Mouse (Mus musculus) heart, embryonic 14.5 days (tissue): ENCODE measurements at regions not wholly inside any gene's neighbourhood (a gene's known extent, or its start where the extent isn't known, plus 50 kb on each side); places are given as distances from the start of the nearest gene placed in this dataset.

ENCODE experiments used
- ATAC-seq: fragments of 200-750 bp; cut with Nextera tagmentation; 2 replicates; pipeline ENCODE4 v1.8.0; 2017; ENCODE audit warnings: low read depth, moderate TSS enrichment; ENCODE audit not compliant: insufficient number of reproducible peaks, insufficient read depth, low FRiP score
- H3K27ac ChIP-seq, 2 experiments: fragments of 200-500 bp in 1 of 2; fragments of 300-500 bp in 1 of 2; sonication (generic) in 1 of 2; replicated peaks in 1 of 2; 2 replicates each; pipeline ENCODE4 v1.5.1; 2012 to 2014; ENCODE audit warnings: low read depth in 2 of 2, low read length in 2 of 2, control low read depth in 1 of 2, mild to moderate bottlenecking in 1 of 2, mixed read lengths in 1 of 2; ENCODE audit not compliant: control insufficient read depth in 1 of 2, insufficient read depth in 1 of 2
- H3K27me3 ChIP-seq: fragments of 300-500 bp; sonication (generic); 2 replicates; pipeline ENCODE4 v1.6.1; 2014; ENCODE audit warnings: mild to moderate bottlenecking, low read length, control low read depth; ENCODE audit not compliant: control insufficient read depth, insufficient read depth
- H3K36me3 ChIP-seq: fragments of 300-500 bp; sonication (generic); 2 replicates; pipeline ENCODE4 v1.6.1; 2014; ENCODE audit warnings: mild to moderate bottlenecking, control low read depth, low read length, mixed read lengths; ENCODE audit not compliant: control insufficient read depth, insufficient read depth
- H3K4me1 ChIP-seq, 2 experiments: fragments of 200-500 bp in 1 of 2; fragments of 300-500 bp in 1 of 2; sonication (generic) in 1 of 2; 2 replicates each; pipeline ENCODE4 v1.6.1; 2012 to 2014; ENCODE audit warnings: low read length in 2 of 2, control low read depth in 1 of 2, mixed read lengths in 1 of 2; ENCODE audit not compliant: control insufficient read depth in 2 of 2, insufficient read depth in 2 of 2
- H3K4me2 ChIP-seq: fragments of 300-500 bp; sonication (generic); 2 replicates; pipeline ENCODE4 v1.6.1; 2014; ENCODE audit warnings: mild to moderate bottlenecking, low read length
- H3K4me3 ChIP-seq, 2 experiments: fragments of 200-500 bp in 1 of 2; fragments of 300-500 bp in 1 of 2; sonication (generic) in 1 of 2; 2 replicates each; pipeline ENCODE4 v1.5.1; 2012 to 2014; ENCODE audit warnings: low read length in 2 of 2, mild to moderate bottlenecking in 2 of 2, control low read depth in 1 of 2, low read depth in 1 of 2, moderate library complexity in 1 of 2; ENCODE audit not compliant: control insufficient read depth in 1 of 2, insufficient read depth in 1 of 2
- H3K9ac ChIP-seq: fragments of 300-500 bp; sonication (generic); 2 replicates; pipeline ENCODE4 v1.6.1; 2014; ENCODE audit warnings: mild to moderate bottlenecking, low read length
- H3K9me3 ChIP-seq: fragments of 300-500 bp; sonication (generic); 2 replicates; pipeline ENCODE4 v1.6.1; 2016; ENCODE audit warnings: low read length, control low read depth; ENCODE audit not compliant: control insufficient read depth
- WGBS: fragments of 180-500 bp; shearing (Covaris S2); extraction: QIAGEN DNeasy Blood & Tissue Kit; methylation state at CpG from one replicate; pipeline ENCODE4 v1.1.7; 2014; 5-methylcytosine and 5-hydroxymethylcytosine counted together

DNA sequence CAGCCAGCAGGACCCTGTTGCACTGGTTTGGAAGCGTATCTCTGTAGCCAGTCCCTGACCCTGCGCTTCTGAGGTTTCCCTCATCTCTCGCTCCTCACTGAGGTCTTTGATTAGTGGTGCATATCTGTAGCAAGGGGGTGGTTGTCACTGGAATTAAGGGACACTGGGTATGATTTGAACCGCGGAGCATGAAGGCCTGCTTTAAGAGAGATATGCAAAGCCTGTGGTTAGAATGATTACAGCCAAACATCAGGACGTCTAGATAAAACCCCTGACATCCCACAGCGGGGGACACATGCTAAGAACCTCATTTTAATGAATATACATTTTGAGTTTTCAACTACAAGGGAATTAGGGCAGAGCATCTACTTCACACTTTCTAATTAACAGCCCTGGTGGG lies 184.4 kb downstream of the Cdh26 start:
- H3K4me1 ChIP-seq = peaks cover 2 to 3% of the 10 kb centered on the region in 2 experiments; a peak in 1 of 4 replicates
- 50% methylated on average over 7 of the region's 7 CpGs for WGBS
- no peak for ATAC-seq

GRCm38 (mm10) chr2:178622801-178623200 lies 192.5 kb downstream of the Cdh26 start:
- no peak overlapping the region for H3K4me2 ChIP-seq
- H3K4me1 ChIP-seq = peaks cover under 1% of the 10 kb centered on the region in 2 experiments; a peak in 1 of 4 replicates
- 0 out of 2 replicates have a peak, but pooled peaks cover 2% of the 10 kb centered on the region for H3K9me3 ChIP-seq
- H3K36me3 ChIP-seq = no peaks in the 10 kb centered on the region
- 37% methylated on average over 3 of the region's 3 CpGs for WGBS
- H3K9ac ChIP-seq = no peak overlapping the region
- 0 out of 2 replicates have a peak, but pooled peaks cover 2% of the 10 kb centered on the region for H3K27me3 ChIP-seq
- no peak overlapping the region for H3K27ac ChIP-seq
- 0 out of 2 replicates have a peak, but pooled peaks have one; percentile 39 for ATAC-seq
- no peak overlapping the region for H3K4me3 ChIP-seq

More for the DNA sequence above, 184.4 kb downstream of the Cdh26 start:
- Histone ChIP-seq H3K36me3 (no peaks in the 10 kb centered on the region), H3K27me3 (no peaks in the 10 kb centered on the region), H3K27ac (no peak overlapping the region), H3K9me3 (0 out of 2 replicates have a peak, but pooled peaks cover 2% of the 10 kb centered on the region), H3K4me3 (no peak overlapping the region), H3K4me2 (no peak overlapping the region), H3K9ac (no peak overlapping the region)

DNA sequence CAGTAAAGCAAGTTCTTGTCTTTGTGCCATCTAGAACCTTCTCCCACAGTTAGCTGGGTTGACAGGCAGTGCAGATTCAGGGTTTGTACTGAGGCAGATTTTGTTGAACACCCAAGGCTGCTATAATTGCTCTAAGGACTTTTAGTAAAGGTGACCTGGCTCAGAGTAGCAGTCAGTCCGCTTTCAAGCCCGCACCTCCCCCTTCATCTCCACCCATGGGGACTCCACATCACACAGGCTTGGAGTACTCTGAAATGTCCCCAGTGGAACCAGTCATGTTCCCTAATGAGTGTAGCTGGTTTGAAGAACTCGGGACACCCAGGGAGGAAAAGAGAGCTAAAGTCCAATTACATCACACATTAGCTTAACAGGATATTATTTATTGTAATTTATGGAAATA lies 194.1 kb downstream of the Cdh26 start:
- WGBS = 79% methylated on average over 3 of the region's 3 CpGs
- Histone ChIP-seq H3K4me2 (no peak overlapping the region), H3K27me3 (0 out of 2 replicates have a peak, but pooled peaks cover 2% of the 10 kb centered on the region)

DNA sequence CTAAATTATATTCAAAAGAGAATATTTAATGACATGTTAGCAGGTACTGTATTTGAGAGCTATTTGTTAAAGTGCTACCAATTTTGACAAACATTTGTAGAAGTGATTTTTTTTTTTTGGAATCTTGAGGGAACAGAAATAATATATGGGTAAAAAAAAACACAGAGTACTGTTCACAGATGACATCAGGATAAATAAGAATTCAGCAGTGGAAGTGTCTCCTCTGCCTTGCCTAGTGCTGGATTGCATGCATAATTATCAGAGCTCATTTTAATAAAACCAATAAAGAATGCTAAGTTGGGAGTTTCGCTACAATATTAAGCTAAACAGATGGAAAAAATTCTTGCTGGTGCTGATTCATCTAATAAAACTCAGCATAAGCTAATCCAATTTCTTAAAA lies 194.6 kb downstream of the Cdh26 start:
- Histone ChIP-seq H3K4me1 (peaks cover 2 to 7% of the 10 kb centered on the region in 2 experiments; a peak in 2 of 4 replicates), H3K4me2 (no peak overlapping the region), H3K9ac (no peak overlapping the region), H3K27me3 (0 out of 2 replicates have a peak, but pooled peaks cover 2% of the 10 kb centered on the region), H3K9me3 (no peaks in the 10 kb centered on the region), H3K4me3 (no peak overlapping the region), H3K36me3 (no peaks in the 10 kb centered on the region), H3K27ac (no peak overlapping the region)
- WGBS = 79% methylated on average over 1 of the region's 1 CpGs
- no peak for ATAC-seq

More for the DNA sequence above, 194.1 kb downstream of the Cdh26 start:
- Histone ChIP-seq H3K36me3 (no peaks in the 10 kb centered on the region), H3K4me3 (no peak overlapping the region), H3K4me1 (peaks cover 2 to 7% of the 10 kb centered on the region in 2 experiments; a peak in 2 of 4 replicates), H3K9me3 (no peaks in the 10 kb centered on the region), H3K9ac (no peak overlapping the region), H3K27ac (no peak overlapping the region)
- no peak for ATAC-seq

DNA sequence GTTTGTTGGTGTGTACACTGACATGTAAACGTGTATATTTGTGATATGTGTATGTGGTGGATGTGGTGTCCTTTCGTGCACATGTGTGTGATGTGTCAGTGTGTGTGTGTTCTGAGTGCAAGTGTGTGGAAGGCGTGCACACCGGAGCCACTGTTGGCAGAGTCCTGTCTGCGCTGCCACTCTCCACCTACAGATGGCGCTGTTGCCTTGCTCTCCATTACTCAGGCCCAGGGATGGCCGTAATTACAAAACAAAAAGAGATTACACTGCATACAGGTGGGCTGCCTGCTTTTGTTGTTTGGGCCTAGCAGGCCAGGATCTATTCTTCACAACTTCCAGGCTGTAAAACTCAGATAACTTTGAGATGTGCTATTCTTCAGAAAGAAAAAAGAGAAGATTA lies 199.4 kb downstream of the Cdh26 start:
- no peak for ATAC-seq
- H3K27me3 ChIP-seq = 0 out of 2 replicates have a peak, but pooled peaks cover 2% of the 10 kb centered on the region
- H3K4me1 ChIP-seq = peaks cover 4 to 7% of the 10 kb centered on the region in 2 experiments; a peak in 3 of 4 replicates
- H3K9me3 ChIP-seq = no peaks in the 10 kb centered on the region
- H3K9ac ChIP-seq = no peak overlapping the region
- H3K4me3 ChIP-seq = no peak overlapping the region
- H3K36me3 ChIP-seq = no peaks in the 10 kb centered on the region
- no peak overlapping the region for H3K27ac ChIP-seq
- no peak overlapping the region for H3K4me2 ChIP-seq
- 28% methylated on average over 7 of the region's 7 CpGs for WGBS

DNA sequence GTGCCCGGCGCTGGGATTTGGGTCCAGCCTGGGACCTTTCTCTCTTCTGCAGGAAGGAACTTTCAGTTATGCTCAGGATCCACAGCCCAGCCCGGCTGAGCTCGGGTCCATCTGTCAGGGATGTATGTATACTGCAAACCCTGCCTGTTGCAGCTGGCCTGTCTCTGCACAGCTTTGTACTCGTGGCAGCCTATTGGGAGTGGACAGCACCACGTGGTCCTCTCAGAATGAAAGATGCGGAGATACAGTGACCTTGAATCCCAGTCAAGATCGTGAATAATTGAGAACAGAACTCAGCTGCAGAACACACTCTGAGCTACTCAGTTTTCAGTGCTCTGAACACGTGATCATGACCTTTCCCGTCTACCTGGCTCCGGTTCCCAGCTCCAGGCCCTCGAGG lies 200.2 kb downstream of the Cdh26 start:
- WGBS = 77% methylated on average over 12 of the region's 12 CpGs
- 0 out of 2 replicates have a peak, but pooled peaks cover 2% of the 10 kb centered on the region for H3K27me3 ChIP-seq
- H3K27ac ChIP-seq = no peak overlapping the region
- H3K4me1 ChIP-seq = peaks cover 4 to 7% of the 10 kb centered on the region in 2 experiments; a peak in 3 of 4 replicates
- no peak overlapping the region for H3K4me2 ChIP-seq
- no peak overlapping the region for H3K4me3 ChIP-seq
- no peaks in the 10 kb centered on the region for H3K36me3 ChIP-seq
- no peak overlapping the region for H3K9ac ChIP-seq
- no peak for ATAC-seq
- H3K9me3 ChIP-seq = no peaks in the 10 kb centered on the region

DNA sequence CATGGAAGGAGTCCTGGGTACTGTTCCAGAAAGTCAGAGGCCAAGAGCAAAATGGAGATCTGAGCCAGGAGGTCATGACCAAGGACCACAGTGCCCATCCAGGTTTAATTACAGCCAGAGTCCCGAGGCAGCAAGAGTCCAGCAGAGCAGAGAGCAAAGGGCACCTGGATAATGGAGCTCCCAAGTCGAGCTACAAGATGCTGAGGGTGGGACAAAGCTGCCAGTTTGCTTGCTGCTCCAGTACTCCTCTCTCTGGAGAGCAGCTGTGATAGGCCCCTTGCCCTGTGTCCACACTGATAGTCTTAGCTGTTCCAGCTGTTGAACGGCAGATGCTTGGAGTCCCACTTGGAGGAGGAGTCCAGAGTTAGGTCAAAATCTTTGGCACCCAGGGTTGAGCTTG lies 201.0 kb downstream of the Cdh26 start:
- no peak for ATAC-seq
- Histone ChIP-seq H3K27me3 (0 out of 2 replicates have a peak, but pooled peaks cover 2% of the 10 kb centered on the region), H3K36me3 (no peaks in the 10 kb centered on the region), H3K9me3 (no peaks in the 10 kb centered on the region), H3K4me3 (no peak overlapping the region), H3K27ac (no peak overlapping the region), H3K9ac (no peak overlapping the region), H3K4me2 (no peak overlapping the region), H3K4me1 (peaks cover 4 to 7% of the 10 kb centered on the region in 2 experiments; a peak in 3 of 4 replicates)
- 64% methylated on average over 3 of the region's 3 CpGs for WGBS

- no peaks in the 10 kb centered on the region for H3K9me3 ChIP-seq
- H3K4me2 ChIP-seq = no peak overlapping the region
- no peak overlapping the region for H3K9ac ChIP-seq
- no peak overlapping the region for H3K27ac ChIP-seq
- no peak overlapping the region for H3K4me3 ChIP-seq
- peaks cover 4 to 7% of the 10 kb centered on the region in 2 experiments; a peak in 3 of 4 replicates for H3K4me1 ChIP-seq
- WGBS = 64% methylated on average over 12 of the region's 12 CpGs
- no peaks in the 10 kb centered on the region for H3K36me3 ChIP-seq
- 0 out of 2 replicates have a peak, but pooled peaks cover 2% of the 10 kb centered on the region for H3K27me3 ChIP-seq
- no peak for ATAC-seq
These were observed 201.6 kb downstream of the Cdh26 start for GRCm38 (mm10) chr2:178631966-178632365.
